Mouse (Mus musculus): ENCODE results near the gene Lin54. TPM values are rescaled to one million over a fixed set of nuclear protein-coding genes. Genes with fewer than 3 reads are reported as not detected.

The Lin54 gene
- polyA plus RNA-seq, 1 experiment from 2014 or later = 10.2 TPM

- no peak for ATAC-seq
- Histone ChIP-seq H3K4me2 (ENCODE audit: low read depth, low read length) (no peak overlapping the region), H3K27me3 (replicated peaks; ENCODE audit: control insufficient read depth, insufficient read depth, low read length) (no peaks in the 10 kb centered on the region), H3K4me3 (ENCODE audit: low read length) (no peak overlapping the region), H3K27ac (ENCODE audit: low read length) (no peak overlapping the region), H3K9me3 (ENCODE audit: control insufficient read depth, low read length) (no peaks in the 10 kb centered on the region), H3K36me3 (ENCODE audit: control insufficient read depth, insufficient read depth, low read length) (no peaks in the 10 kb centered on the region), H3K4me1 (ENCODE audit: control insufficient read depth, insufficient read depth, low read length) (peaks cover 6% of the 10 kb centered on the region), H3K9ac (ENCODE audit: low read depth, low read length) (no peak overlapping the region)
- WGBS = 90% methylated on average over 9 of the region's 9 CpGs
Measured at GRCm38 (mm10) chr5:100524921-100525320, 24.5 kb upstream of the Lin54 start.

GRCm38 (mm10) chr5:100523331-100523730 lies 22.9 kb upstream of the Lin54 start:
- H3K27ac ChIP-seq (ENCODE audit: low read length) = no peak overlapping the region
- no peak overlapping the region for H3K4me2 ChIP-seq (ENCODE audit: low read depth, low read length)
- WGBS = 93% methylated on average over 1 of the region's 1 CpGs
- no peak overlapping the region for H3K9ac ChIP-seq (ENCODE audit: low read depth, low read length)
- no peaks in the 10 kb centered on the region for H3K27me3 ChIP-seq (replicated peaks; ENCODE audit: control insufficient read depth, insufficient read depth, low read length)
- H3K4me3 ChIP-seq (ENCODE audit: low read length) = no peak overlapping the region
- ATAC-seq = no peak
- H3K36me3 ChIP-seq (ENCODE audit: control insufficient read depth, insufficient read depth, low read length) = no peaks in the 10 kb centered on the region
- H3K4me1 ChIP-seq (ENCODE audit: control insufficient read depth, insufficient read depth, low read length) = peaks cover 10% of the 10 kb centered on the region
- no peaks in the 10 kb centered on the region for H3K9me3 ChIP-seq (ENCODE audit: control insufficient read depth, low read length)

GRCm38 (mm10) chr5:100520223-100520622 lies 19.8 kb upstream of the Lin54 start:
- WGBS = 85% methylated on average over 2 of the region's 2 CpGs
- Histone ChIP-seq H3K4me1 (ENCODE audit: control insufficient read depth, insufficient read depth, low read length) (peaks cover 10% of the 10 kb centered on the region), H3K27me3 (replicated peaks; ENCODE audit: control insufficient read depth, insufficient read depth, low read length) (no peaks in the 10 kb centered on the region), H3K4me3 (ENCODE audit: low read length) (no peak overlapping the region), H3K9ac (ENCODE audit: low read depth, low read length) (no peak overlapping the region), H3K27ac (ENCODE audit: low read length) (no peak overlapping the region; the same call in 1 of the 2 replicates), H3K4me2 (ENCODE audit: low read depth, low read length) (no peak overlapping the region), H3K36me3 (ENCODE audit: control insufficient read depth, insufficient read depth, low read length) (no peaks in the 10 kb centered on the region), H3K9me3 (ENCODE audit: control insufficient read depth, low read length) (no peaks in the 10 kb centered on the region)
- ATAC-seq = no peak

GRCm38 (mm10) chr5:100519027-100519411 lies 18.6 kb upstream of the Lin54 start:
- Histone ChIP-seq H3K4me3 (ENCODE audit: low read length) (peak overlapping the region; percentile 81), H3K9me3 (ENCODE audit: control insufficient read depth, low read length) (no peaks in the 10 kb centered on the region), H3K4me2 (ENCODE audit: low read depth, low read length) (peak overlapping the region; percentile 61), H3K4me1 (ENCODE audit: control insufficient read depth, insufficient read depth, low read length) (peaks cover 10% of the 10 kb centered on the region), H3K9ac (ENCODE audit: low read depth, low read length) (peak overlapping the region; percentile 89), H3K27ac (ENCODE audit: low read length) (peak overlapping the region; percentile 72), H3K36me3 (ENCODE audit: control insufficient read depth, insufficient read depth, low read length) (no peaks in the 10 kb centered on the region), H3K27me3 (replicated peaks; ENCODE audit: control insufficient read depth, insufficient read depth, low read length) (no peaks in the 10 kb centered on the region)
- WGBS = 5% methylated on average over 5 of the region's 5 CpGs
- no peak for ATAC-seq

GRCm38 (mm10) chr5:100518049-100519026 lies 17.9 kb upstream of the Lin54 start, which contains the start of gene Cops4:
Gene Cops4 (plus strand): TSS chr5:100518309.
- under 1% methylated on average over 64 of the region's 64 CpGs for WGBS
- peak within 1 kb of the TSS; percentile 81 for H3K4me3 ChIP-seq (ENCODE audit: low read length)
- H3K36me3 ChIP-seq (ENCODE audit: control insufficient read depth, insufficient read depth, low read length) = no peaks in the 10 kb centered on the region
- H3K9ac ChIP-seq (ENCODE audit: low read depth, low read length) = peak within 1 kb of the TSS; percentile 89
- peak within 1 kb of the TSS; percentile 73 for H3K4me2 ChIP-seq (ENCODE audit: low read depth, low read length)
- peaks cover 10% of the 10 kb centered on the region for H3K4me1 ChIP-seq (ENCODE audit: control insufficient read depth, insufficient read depth, low read length)
- no peaks in the 10 kb centered on the region for H3K27me3 ChIP-seq (replicated peaks; ENCODE audit: control insufficient read depth, insufficient read depth, low read length)
- ATAC-seq = peak; percentile 99
- peak within 1 kb of the TSS; percentile 72 for H3K27ac ChIP-seq (ENCODE audit: low read length)
- no peaks in the 10 kb centered on the region for H3K9me3 ChIP-seq (ENCODE audit: control insufficient read depth, low read length)

GRCm38 (mm10) chr5:100512576-100512975 lies 12.1 kb upstream of the Lin54 start:
- Histone ChIP-seq H3K36me3 (ENCODE audit: control insufficient read depth, insufficient read depth, low read length) (no peaks in the 10 kb centered on the region), H3K4me1 (ENCODE audit: control insufficient read depth, insufficient read depth, low read length) (no peaks in the 10 kb centered on the region; the same call in 1 of the 2 replicates), H3K9ac (ENCODE audit: low read depth, low read length) (no peak overlapping the region), H3K9me3 (ENCODE audit: control insufficient read depth, low read length) (no peaks in the 10 kb centered on the region), H3K4me2 (ENCODE audit: low read depth, low read length) (no peak overlapping the region), H3K4me3 (ENCODE audit: low read length) (no peak overlapping the region), H3K27me3 (replicated peaks; ENCODE audit: control insufficient read depth, insufficient read depth, low read length) (no peaks in the 10 kb centered on the region), H3K27ac (ENCODE audit: low read length) (no peak overlapping the region)
- no peak for ATAC-seq

GRCm38 (mm10) chr5:100509247-100509646 lies 8.8 kb upstream of the Lin54 start:
- H3K4me3 ChIP-seq (ENCODE audit: low read length) = no peak overlapping the region
- H3K9ac ChIP-seq (ENCODE audit: low read depth, low read length) = no peak overlapping the region
- ATAC-seq = no peak; the same call in 1 of the 2 replicates
- H3K4me2 ChIP-seq (ENCODE audit: low read depth, low read length) = no peak overlapping the region
- H3K27me3 ChIP-seq (replicated peaks; ENCODE audit: control insufficient read depth, insufficient read depth, low read length) = no peaks in the 10 kb centered on the region
- H3K27ac ChIP-seq (ENCODE audit: low read length) = no peak overlapping the region
- WGBS = 66% methylated on average over 11 of the region's 11 CpGs
- no peaks in the 10 kb centered on the region for H3K9me3 ChIP-seq (ENCODE audit: control insufficient read depth, low read length)
- no peaks in the 10 kb centered on the region; the same call in 1 of the 2 replicates for H3K4me1 ChIP-seq (ENCODE audit: control insufficient read depth, insufficient read depth, low read length)
- no peaks in the 10 kb centered on the region for H3K36me3 ChIP-seq (ENCODE audit: control insufficient read depth, insufficient read depth, low read length)

- peak overlapping the region; percentile 29; the same call in 1 of the 2 replicates for H3K27ac ChIP-seq (ENCODE audit: low read length)
Measured at GRCm38 (mm10) chr5:100501267-100501666, 828 bp upstream of the Lin54 start.

GRCm38 (mm10) chr5:100499831-100500304 lies 571 bp downstream of the Lin54 start:
- Histone ChIP-seq H3K4me2 (ENCODE audit: low read depth, low read length) (peak overlapping the region; percentile 89), H3K36me3 (ENCODE audit: control insufficient read depth, insufficient read depth, low read length) (no peaks in the 10 kb centered on the region), H3K4me1 (ENCODE audit: control insufficient read depth, insufficient read depth, low read length) (peaks cover 5% of the 10 kb centered on the region; the same call in 1 of the 2 replicates), H3K9me3 (ENCODE audit: control insufficient read depth, low read length) (no peaks in the 10 kb centered on the region), H3K27ac (ENCODE audit: low read length) (peak overlapping the region; percentile 68), H3K9ac (ENCODE audit: low read depth, low read length) (peak overlapping the region; percentile 74), H3K4me3 (ENCODE audit: low read length) (peak overlapping the region; percentile 72), H3K27me3 (replicated peaks; ENCODE audit: control insufficient read depth, insufficient read depth, low read length) (no peaks in the 10 kb centered on the region)
- peak; percentile 23 for ATAC-seq
- WGBS = under 1% methylated on average over 41 of the region's 41 CpGs

More at GRCm38 (mm10) chr5:100501267-100501666, 828 bp upstream of the Lin54 start:
- WGBS = 70% methylated on average over 4 of the region's 4 CpGs
- no peaks in the 10 kb centered on the region for H3K27me3 ChIP-seq (replicated peaks; ENCODE audit: control insufficient read depth, insufficient read depth, low read length)
- ATAC-seq = no peak
- no peak overlapping the region for H3K4me3 ChIP-seq (ENCODE audit: low read length)
- H3K9me3 ChIP-seq (ENCODE audit: control insufficient read depth, low read length) = no peaks in the 10 kb centered on the region
- H3K4me2 ChIP-seq (ENCODE audit: low read depth, low read length) = no peak overlapping the region
- H3K36me3 ChIP-seq (ENCODE audit: control insufficient read depth, insufficient read depth, low read length) = no peaks in the 10 kb centered on the region
- 0 out of 2 replicates have a peak overlapping the region, but pooled peaks have one; percentile 17 for H3K9ac ChIP-seq (ENCODE audit: low read depth, low read length)
- peaks cover 5% of the 10 kb centered on the region; the same call in 1 of the 2 replicates for H3K4me1 ChIP-seq (ENCODE audit: control insufficient read depth, insufficient read depth, low read length)
